Mouse (Mus musculus): ENCODE data around the gene Vcpkmt.
A peak's percentile ranks its signal among the peaks of the same experiment; 100 is the strongest.
"Not testable (repeated sequence)": the region's sequence is repeated elsewhere in the genome, so short reads cannot be mapped to it uniquely, and the experiment has no call there.

Vcpkmt gene

DNA sequence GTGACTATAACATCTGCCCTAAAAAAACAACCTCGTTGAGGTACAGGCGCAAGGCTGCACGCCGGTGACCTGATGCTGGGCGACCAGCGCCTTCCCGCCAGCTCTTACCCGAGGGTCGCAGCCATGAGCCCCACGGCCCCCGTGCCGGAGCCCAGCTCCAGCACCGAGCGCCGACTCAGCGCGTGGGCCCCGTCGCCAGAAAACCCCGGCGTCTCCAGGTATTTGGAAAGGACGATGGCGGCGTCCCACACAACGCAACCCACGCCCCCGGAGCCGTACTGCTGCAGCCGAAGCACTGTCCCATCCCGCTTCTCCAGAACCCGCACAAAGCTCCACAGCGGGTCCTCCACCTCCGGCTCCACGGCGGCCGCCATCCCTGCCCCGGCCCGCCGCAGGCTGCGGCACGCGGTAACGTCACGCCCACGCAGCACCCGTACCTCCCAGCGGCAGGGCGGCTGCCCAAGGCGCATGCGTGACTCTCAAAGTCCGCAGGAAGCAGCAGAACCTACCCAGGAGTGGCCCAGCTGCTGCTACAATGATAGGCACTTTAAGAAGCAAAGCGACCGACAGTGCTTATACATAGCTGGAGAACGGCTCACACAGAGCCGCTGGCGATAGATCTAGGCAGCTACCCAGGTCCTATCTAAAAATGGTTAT, at the start of gene Vcpkmt:
Vcpkmt (minus strand) TSS at position 416 of the 657 bp plus-strand sequence.
- peak; percentile 85 for DNase-seq (ENCODE audit: low spot score)

DNA sequence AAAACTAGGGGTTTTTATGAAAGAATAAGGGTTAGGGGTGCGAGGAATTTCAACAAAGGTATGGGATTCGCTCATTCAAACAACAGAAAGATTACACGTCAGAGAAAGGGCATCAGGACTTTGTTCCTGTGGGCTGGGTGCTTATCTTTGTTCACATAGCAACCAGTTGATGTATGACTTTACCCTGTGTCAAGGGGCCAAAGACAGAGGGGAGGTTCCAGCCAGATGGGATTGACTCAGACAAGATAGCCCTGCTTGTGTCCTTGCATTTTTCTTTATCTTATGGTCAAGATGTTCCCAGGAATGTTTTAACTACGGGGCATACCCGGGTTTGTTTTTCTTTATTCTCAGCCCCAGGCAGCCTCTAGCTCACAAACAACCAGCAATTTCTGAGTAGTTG, 35.8 kb upstream of the Vcpkmt start:
- not testable (repeated sequence) for DNase-seq (ENCODE audit: low spot score)

DNA sequence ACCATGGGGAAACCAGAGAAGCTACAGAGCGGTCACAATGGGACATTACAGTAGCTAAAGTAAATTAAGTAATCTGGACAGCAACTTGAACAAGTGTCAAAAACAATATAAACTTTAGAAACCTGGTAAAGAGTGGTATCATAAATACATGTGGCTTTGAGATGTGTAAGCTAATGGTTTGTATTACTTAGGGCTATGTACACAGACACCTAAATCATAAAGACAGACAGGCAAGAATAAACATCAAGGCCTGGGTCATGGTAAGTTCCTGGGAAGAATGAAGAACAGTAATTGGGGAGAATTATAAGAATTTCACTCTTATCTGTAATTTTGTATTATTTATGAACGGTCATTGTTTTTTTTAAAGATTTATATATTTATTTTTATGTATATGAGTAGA, 21.5 kb upstream of the Vcpkmt start:
- no peak for DNase-seq (ENCODE audit: low spot score)

DNA sequence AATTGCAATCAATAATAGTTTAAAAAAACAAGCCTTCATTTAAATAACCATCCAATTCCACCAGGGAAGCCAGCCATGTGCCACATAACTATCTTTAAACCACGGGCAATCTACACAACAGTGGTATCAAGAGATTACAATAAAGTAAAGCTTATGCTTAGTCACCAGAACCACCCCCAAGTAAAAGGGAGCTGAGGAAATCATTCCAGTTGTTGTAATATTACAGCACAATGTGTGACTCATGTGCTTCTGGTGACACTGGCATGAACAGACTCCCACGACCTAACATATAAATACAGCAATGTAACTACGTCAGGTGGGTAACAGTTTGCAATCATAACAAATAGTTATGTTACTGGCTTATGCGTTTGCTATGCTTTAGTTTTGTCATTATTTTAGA, 14.6 kb upstream of the Vcpkmt start:
- DNase-seq (ENCODE audit: low spot score) = no peak

- DNase-seq (ENCODE audit: low spot score) = no peak
These were observed 10.3 kb upstream of the Vcpkmt start for GRCm38 (mm10) chr12:69593130-69593529.

DNA sequence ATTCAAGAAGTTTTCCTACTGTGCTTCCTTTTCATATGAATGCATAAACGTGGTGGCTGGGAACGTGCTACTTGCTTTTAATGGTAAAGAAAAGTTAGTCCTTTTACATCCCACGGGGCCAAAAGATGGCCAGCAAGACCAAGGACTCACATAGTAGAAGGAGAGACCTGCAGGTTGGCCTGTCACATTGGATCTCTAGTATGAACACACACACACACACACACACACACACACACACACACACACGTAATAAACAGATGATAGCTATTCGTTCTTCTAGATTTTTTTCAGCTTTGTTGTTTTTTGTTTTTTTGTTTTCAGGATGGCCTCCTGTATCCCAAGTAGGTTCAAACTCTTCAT, 422 bp upstream of the Vcpkmt start:
- DNase-seq (ENCODE audit: low spot score) = no peak

GRCm38 (mm10) chr12:69582216-69582612, 614 bp downstream of the Vcpkmt start:
- no peak for DNase-seq (ENCODE audit: low spot score)

- DNase-seq (ENCODE audit: low spot score) = no peak
These were observed 3.2 kb downstream of the Vcpkmt start for GRCm38 (mm10) chr12:69579623-69580022.

GRCm38 (mm10) chr12:69576120-69576627, 6.7 kb downstream of the Vcpkmt start:
- DNase-seq (ENCODE audit: low spot score) = no peak

DNA sequence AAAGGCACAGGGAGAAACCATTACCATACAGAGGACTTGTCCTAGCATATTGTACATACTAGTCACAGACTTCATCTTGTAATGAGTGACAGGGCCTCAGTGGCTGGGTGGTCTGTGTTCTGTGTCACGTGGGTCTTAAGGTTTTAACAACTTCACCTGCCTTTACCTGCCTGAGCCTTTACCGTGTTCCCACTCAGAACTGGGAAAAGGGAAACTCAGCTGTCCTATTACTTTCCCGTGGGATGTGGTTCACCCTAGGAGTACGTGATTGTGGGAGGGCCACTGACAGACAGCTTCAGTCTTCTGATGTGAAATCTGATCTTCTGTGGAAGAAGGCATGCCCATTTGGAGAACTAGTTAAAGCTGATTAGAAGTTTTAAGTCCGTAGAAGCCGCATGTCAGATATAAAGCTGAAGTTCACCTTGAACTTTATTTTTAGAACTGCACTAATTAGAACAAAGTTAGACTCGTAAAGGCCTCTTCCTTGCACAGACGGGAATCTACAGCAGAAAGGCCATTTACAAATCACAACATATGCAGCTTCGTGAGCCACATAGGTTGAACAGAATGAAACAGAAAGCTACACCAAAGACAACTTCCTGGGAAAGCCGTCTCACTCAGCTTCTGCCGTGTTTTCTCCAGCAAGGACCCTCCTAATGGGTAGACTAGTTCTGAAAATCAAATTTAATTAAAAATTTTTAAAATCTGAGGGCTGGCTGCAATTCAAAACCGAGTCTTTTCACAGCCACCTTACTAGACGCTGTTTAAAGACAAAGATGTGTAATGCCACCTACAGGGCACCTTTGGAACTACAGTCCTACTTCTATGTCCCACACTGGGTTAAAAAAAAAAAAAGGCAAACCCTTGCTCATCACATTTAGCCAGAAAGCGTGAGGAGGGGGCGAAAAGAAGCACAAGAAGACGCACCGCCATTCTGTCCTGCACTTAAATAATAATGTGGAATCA, 8.6 kb downstream of the Vcpkmt start:
- DNase-seq (ENCODE audit: low spot score) = peak; percentile 64

DNA sequence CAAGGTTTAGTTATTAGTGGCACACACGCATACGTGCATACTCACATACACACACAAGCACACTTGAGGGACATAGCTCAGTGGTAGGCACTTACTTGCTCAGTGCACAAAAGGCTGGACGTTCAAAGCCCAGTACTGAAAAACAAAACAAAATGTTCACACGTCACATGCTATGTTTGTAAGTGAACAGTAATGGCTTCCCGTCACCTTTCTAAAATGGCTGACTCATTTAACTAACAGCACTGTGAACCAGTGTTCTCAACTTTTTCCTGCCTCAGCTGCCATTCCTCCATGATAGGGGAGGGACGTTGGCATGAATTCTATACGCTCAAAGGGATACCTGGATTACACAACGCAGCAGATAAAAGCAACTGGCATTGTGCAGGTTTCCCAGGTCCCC, 9.6 kb downstream of the Vcpkmt start:
- DNase-seq (ENCODE audit: low spot score) = no peak

DNA sequence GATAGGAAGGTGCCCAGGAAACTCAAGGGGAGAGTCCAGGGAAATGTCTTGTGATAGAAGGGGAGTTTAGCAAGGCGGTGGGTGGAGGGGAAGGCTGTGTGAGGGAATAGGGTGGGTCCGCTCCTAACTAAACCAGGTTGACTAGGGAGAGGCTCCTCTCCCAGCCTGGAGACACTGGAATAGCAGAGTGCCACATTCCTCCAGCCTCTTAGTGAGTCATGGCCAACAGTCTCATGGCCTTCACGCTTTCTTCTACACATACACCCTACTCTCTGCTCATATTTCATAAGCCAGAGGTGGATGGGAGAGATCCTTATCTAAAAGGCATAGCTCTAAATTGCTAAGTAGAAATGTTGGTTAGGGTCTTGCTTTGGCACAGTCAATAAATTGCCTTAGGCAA, 12.9 kb downstream of the Vcpkmt start:
- DNase-seq (ENCODE audit: low spot score) = no peak

DNA sequence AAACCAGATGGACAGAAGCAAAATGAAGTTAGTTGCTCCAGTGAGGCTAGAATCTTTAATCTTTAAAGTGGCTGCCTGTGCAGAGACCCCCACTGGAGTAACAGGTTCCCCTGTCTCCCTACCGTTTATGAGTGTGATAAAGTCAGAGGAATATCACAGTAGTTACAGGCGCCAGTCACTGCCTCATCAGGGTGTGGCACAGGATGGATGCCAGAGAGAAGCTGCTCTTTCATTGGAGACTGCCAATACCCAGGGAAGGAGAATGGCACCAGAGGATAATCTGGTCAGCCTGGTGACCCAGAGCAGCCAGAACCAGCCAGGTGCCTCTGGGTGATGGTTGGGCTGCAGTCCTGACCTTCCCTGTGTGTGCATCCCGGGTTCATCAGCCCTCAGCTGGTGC, 14.6 kb downstream of the Vcpkmt start:
- DNase-seq (ENCODE audit: low spot score) = no peak

DNA sequence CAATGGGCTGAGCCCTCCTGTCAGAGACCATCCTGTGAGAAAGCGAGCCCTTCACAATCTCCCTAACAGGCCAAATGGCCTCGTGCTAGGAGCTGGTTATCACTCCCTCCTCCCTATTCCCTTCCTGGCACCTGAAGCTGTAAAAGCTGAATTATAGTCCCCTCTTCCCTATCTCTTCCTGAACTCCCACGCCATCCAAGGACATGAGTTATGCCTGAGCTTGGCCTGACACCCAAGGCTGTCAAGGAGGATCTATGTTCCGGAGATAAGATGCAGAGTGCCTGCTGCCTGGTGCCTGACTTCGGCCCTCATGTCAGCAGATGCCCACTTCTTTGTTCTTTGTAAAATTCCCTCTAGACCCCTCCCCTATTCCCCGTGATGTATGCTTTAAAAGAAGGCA, 21.8 kb downstream of the Vcpkmt start:
- not testable (repeated sequence) for DNase-seq (ENCODE audit: low spot score)

DNA sequence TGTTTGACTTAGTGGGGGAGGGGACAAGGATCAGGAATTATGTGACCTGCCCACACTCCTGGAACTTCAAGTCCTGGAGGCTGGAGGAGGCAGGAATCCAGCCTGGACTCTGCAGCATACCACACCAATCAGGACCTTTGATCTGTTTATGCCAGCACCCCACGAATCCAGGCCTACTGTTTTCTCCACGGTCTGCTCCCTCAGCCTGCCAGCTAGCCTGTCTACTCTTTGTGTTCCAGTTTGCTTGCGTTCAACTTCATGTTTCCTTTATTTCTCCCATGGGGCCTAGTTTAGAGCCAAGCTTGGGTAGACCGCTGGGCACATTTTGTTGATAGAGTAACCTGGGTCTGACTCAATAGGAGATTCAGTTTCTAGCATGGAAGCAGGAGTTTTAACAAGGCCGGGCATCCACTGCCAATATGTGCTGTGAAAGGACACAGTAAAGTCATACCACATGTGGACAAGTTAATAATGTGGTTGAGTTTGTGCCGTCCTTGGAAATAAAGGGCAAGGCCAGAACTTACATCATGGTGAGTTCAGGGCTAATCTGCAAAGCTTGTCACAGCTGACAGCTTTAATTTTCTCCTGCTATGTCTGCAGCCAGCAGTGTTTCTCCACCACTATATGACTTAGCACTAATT, 26.5 kb downstream of the Vcpkmt start:
- DNase-seq (ENCODE audit: low spot score) = no peak

GRCm38 (mm10) chr12:69545456-69546178, 37.2 kb downstream of the Vcpkmt start:
- DNase-seq (ENCODE audit: low spot score) = no peak

GRCm38 (mm10) chr12:69544994-69545393, 37.8 kb downstream of the Vcpkmt start:
- no peak for DNase-seq (ENCODE audit: low spot score)

- no peak for DNase-seq (ENCODE audit: low spot score)
These were observed 38.3 kb downstream of the Vcpkmt start for GRCm38 (mm10) chr12:69544562-69544961.

DNA sequence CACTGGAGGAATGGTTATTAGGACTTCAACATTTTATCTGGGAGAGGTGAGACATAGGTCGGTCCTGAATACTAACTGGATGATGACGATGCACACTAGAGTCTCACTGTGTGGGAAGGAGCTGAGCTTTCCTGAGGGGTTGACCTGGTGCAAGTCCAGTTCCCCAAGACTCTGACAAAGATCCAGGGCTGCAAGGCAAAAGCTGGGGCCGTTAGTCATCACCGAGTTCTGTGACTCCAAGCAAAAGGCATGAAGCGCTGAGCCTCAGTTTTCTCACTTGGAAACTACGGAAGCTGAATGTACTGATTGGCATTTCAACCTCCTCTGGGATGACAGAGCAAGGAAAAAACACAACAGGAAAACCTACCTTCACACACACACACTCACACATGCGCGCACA, 40.5 kb downstream of the Vcpkmt start:
- DNase-seq (ENCODE audit: low spot score) = no peak

DNA sequence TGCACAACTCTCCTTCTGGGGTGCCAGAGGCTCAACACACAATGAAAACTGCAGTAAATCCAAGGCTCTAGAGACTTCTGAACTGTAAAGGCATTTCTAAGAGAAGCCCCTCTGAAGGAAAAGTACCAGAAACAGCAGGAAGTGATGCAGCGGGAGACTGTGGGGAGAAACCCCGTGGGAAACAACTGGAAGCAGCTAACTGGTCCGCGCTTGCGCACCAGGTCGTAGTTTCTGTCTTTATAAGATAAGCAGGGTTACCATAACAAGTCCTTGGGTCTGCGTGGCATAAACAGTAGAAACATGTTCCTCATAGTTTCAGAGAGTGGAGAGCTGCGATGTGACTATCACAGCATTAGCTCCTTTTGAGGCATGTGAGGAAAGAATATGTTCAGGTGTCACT, 41.2 kb downstream of the Vcpkmt start:
- no peak for DNase-seq (ENCODE audit: low spot score)

DNA sequence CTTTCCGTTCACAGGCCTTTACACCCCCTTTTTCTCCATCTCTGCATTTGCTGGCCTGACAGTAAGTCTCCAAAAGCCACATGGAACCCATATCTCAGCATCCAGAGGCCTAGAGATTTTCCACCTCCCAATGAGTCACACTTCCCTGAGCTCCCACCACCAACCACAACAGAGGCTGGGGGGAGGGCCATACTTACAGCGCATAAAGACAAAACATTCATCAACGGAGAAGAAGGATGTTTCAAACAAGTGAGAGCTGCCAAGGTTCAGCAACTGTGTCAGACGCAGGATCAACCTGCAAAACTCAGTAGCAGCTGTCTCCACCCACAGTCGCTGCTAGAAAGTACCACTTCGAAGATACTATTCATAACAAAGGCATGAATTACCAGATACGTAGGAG, 43.5 kb downstream of the Vcpkmt start:
- DNase-seq (ENCODE audit: low spot score) = no peak

DNA sequence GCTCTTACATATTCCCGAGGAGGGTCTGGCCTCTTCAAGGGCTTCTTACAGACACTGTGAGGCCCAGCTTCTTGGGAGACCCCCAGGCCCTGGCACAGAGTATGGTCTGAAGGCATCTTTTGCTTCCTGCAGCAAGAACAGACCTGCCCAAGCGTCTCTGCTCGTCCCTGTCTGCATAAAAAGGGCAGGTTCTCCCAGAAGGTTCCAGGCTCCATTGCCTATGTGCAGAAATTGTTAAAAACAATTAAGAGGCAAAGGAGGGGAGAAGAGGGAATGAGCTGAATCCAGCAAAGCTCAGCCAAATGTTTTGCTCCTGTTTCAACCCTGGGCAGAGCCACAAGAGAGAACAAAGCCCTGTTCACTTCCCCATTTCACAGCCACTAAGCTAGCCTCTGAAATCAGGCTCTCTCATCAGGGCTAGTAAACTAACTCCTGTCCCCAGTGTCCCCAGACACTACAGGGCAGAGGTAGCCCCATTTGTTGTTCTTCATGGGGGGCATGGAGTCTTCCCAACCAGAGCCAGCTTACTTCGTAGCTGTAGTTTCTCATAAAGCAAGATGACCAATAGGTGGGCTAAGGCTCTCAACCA, 44.4 kb downstream of the Vcpkmt start:
- no peak for DNase-seq (ENCODE audit: low spot score)

Data from urinary bladder, postnatal 25 days (tissue).